Mouse (Mus musculus): Measurements from ENCODE around the gene Ddx1.
"Not testable (repeated sequence)": the region's sequence is repeated elsewhere in the genome, so short reads cannot be mapped to it uniquely, and the experiment has no call there.

Gene Ddx1

GRCm38 (mm10) chr12:13205733-13206132 lies 43.3 kb downstream of the Ddx1 start:
- no peak for DNase-seq (ENCODE audit: inconsistent ontology term)

- DNase-seq (ENCODE audit: inconsistent ontology term), result peak; percentile 12
Observed at GRCm38 (mm10) chr12:13202322-13202721, 46.7 kb downstream of the Ddx1 start.

GRCm38 (mm10) chr12:13200576-13200975 lies 48.4 kb downstream of the Ddx1 start:
- no peak for DNase-seq (ENCODE audit: inconsistent ontology term)

- DNase-seq (ENCODE audit: inconsistent ontology term), result no peak
Observed at GRCm38 (mm10) chr12:13199338-13200301, 49.4 kb downstream of the Ddx1 start.

GRCm38 (mm10) chr12:13198157-13198556 lies 50.9 kb downstream of the Ddx1 start:
- no peak for DNase-seq (ENCODE audit: inconsistent ontology term)

- no peak for DNase-seq (ENCODE audit: inconsistent ontology term)
Observed at GRCm38 (mm10) chr12:13196146-13196545, 52.9 kb downstream of the Ddx1 start.

GRCm38 (mm10) chr12:13195506-13195905 lies 53.5 kb downstream of the Ddx1 start:
- no peak for DNase-seq (ENCODE audit: inconsistent ontology term)

- DNase-seq (ENCODE audit: inconsistent ontology term), result no peak
Observed at GRCm38 (mm10) chr12:13188059-13188700, 60.8 kb downstream of the Ddx1 start.

- no peak for DNase-seq (ENCODE audit: inconsistent ontology term)
Observed at GRCm38 (mm10) chr12:13186209-13186608, 62.8 kb downstream of the Ddx1 start.

- DNase-seq (ENCODE audit: inconsistent ontology term), result no peak
Observed at GRCm38 (mm10) chr12:13184873-13185361, 64.1 kb downstream of the Ddx1 start.

GRCm38 (mm10) chr12:13184136-13184535 lies 64.9 kb downstream of the Ddx1 start:
- DNase-seq (ENCODE audit: inconsistent ontology term), result not testable (repeated sequence)

- no peak for DNase-seq (ENCODE audit: inconsistent ontology term)
Observed at GRCm38 (mm10) chr12:13182220-13182619, 66.8 kb downstream of the Ddx1 start.

GRCm38 (mm10) chr12:13181721-13182120 lies 67.3 kb downstream of the Ddx1 start:
- no peak for DNase-seq (ENCODE audit: inconsistent ontology term)

GRCm38 (mm10) chr12:13180715-13181335 lies 68.2 kb downstream of the Ddx1 start:
- DNase-seq (ENCODE audit: inconsistent ontology term), result peak; percentile 35

GRCm38 (mm10) chr12:13180332-13180714 lies 68.7 kb downstream of the Ddx1 start:
- DNase-seq (ENCODE audit: inconsistent ontology term), result no peak

- DNase-seq (ENCODE audit: inconsistent ontology term), result no peak
Observed at GRCm38 (mm10) chr12:13177606-13178005, 71.4 kb downstream of the Ddx1 start.

GRCm38 (mm10) chr12:13176927-13177326 lies 72.1 kb downstream of the Ddx1 start:
- no peak for DNase-seq (ENCODE audit: inconsistent ontology term)

GRCm38 (mm10) chr12:13176136-13176535 lies 72.9 kb downstream of the Ddx1 start:
- no peak for DNase-seq (ENCODE audit: inconsistent ontology term)

GRCm38 (mm10) chr12:13174022-13174421 lies 75.0 kb downstream of the Ddx1 start:
- DNase-seq (ENCODE audit: inconsistent ontology term), result no peak

- no peak for DNase-seq (ENCODE audit: inconsistent ontology term)
Observed at GRCm38 (mm10) chr12:13168073-13168472, 80.9 kb downstream of the Ddx1 start.

GRCm38 (mm10) chr12:13167116-13167515 lies 81.9 kb downstream of the Ddx1 start:
- peak; percentile 67 for DNase-seq (ENCODE audit: inconsistent ontology term)

All from Muller cell, postnatal 12 days (primary cell).